8 mouse cellular contexts compared by ENCODE assay signal in genomic region chr4:149277571-149277970, GRCm38 (mm10). TPM values are rescaled to one million over a fixed set of nuclear protein-coding genes. Genes with fewer than 3 reads are reported as not detected.
DNase-seq lines count a peak whose midpoint lies in the region; ATAC-seq lines count a peak whose summit lies in the region.

No protein-coding gene starts in this region.

- DNase-seq in layer of hippocampus, adult 11-12 months (ENCODE audit: low spot score): peak; percentile 33
- no peak for DNase-seq in layer of hippocampus, postnatal 36 days
- DNase-seq in embryonic facial prominence, embryonic 14.5 days (ENCODE audit: low spot score): peak; percentile 91
- peak; percentile 69 for DNase-seq in hindbrain, embryonic 14.5 days (ENCODE audit: low spot score)
- DNase-seq in ovary, adult 18-20 months (ENCODE audit: low spot score): no peak
- DNase-seq in adrenal gland, adult 2 months: no peak
- DNase-seq in liver: no peak

- H3K9ac ChIP-seq in embryonic facial prominence, embryonic 14.5 days (ENCODE audit: low read depth, low read length): no peak overlapping the region
- H3K9ac ChIP-seq in hindbrain, embryonic 14.5 days: no peak overlapping the region
- H3K9ac ChIP-seq in midbrain, embryonic 15.5 days: no peak overlapping the region

- H3K4me1 ChIP-seq in embryonic facial prominence, embryonic 14.5 days (ENCODE audit: control insufficient read depth, insufficient read depth, low read length): peaks cover 10% of the 10 kb centered on the region
- peaks cover 24% of the 10 kb centered on the region for H3K4me1 ChIP-seq in hindbrain, embryonic 14.5 days (replicated peaks; ENCODE audit: control insufficient read depth, insufficient read depth, low read length)
- H3K4me1 ChIP-seq in midbrain, embryonic 15.5 days: peaks cover 26% of the 10 kb centered on the region

- H3K4me3 ChIP-seq in embryonic facial prominence, embryonic 14.5 days (ENCODE audit: low read depth, low read length): no peak overlapping the region
- H3K4me3 ChIP-seq in hindbrain, embryonic 14.5 days (replicated peaks; ENCODE audit: low read length): 0 out of 2 replicates have a peak overlapping the region, but pooled peaks have one; percentile 9
- H3K4me3 ChIP-seq in midbrain, embryonic 15.5 days: no peak overlapping the region

- 34% methylated on average over 4 of the region's 4 CpGs for WGBS in embryonic facial prominence, embryonic 14.5 days
- WGBS in hindbrain, embryonic 14.5 days: 33% methylated on average over 4 of the region's 4 CpGs
- WGBS in midbrain, embryonic 15.5 days: 26% methylated on average over 4 of the region's 4 CpGs

- H3K9me3 ChIP-seq in embryonic facial prominence, embryonic 14.5 days (ENCODE audit: control insufficient read depth, low read length): peaks cover 3% of the 10 kb centered on the region; the same call in 1 of the 2 replicates
- H3K9me3 ChIP-seq in hindbrain, embryonic 14.5 days (ENCODE audit: control insufficient read depth, low read length): no peaks in the 10 kb centered on the region
- no peaks in the 10 kb centered on the region for H3K9me3 ChIP-seq in midbrain, embryonic 15.5 days

- peak overlapping the region; percentile 58 for H3K27ac ChIP-seq in embryonic facial prominence, embryonic 14.5 days (replicated peaks; ENCODE audit: low read depth, low read length)
- no peak overlapping the region; the same call in 1 of the 2 replicates for H3K27ac ChIP-seq in hindbrain, embryonic 14.5 days
- peak overlapping the region; percentile 50 for H3K27ac ChIP-seq in midbrain, embryonic 15.5 days

- peak overlapping the region; percentile 33; the same call in 1 of the 2 replicates for H3K4me2 ChIP-seq in embryonic facial prominence, embryonic 14.5 days (ENCODE audit: low read depth, low read length)
- peak overlapping the region; percentile 34 for H3K4me2 ChIP-seq in hindbrain, embryonic 14.5 days (replicated peaks)
- peak overlapping the region; percentile 24 for H3K4me2 ChIP-seq in midbrain, embryonic 15.5 days

- H3K27me3 ChIP-seq in embryonic facial prominence, embryonic 14.5 days (replicated peaks; ENCODE audit: control insufficient read depth, insufficient read depth, low read length): no peaks in the 10 kb centered on the region
- H3K27me3 ChIP-seq in hindbrain, embryonic 14.5 days (ENCODE audit: control insufficient read depth, insufficient read depth, low read length): no peaks in the 10 kb centered on the region
- H3K27me3 ChIP-seq in midbrain, embryonic 15.5 days (replicated peaks): no peaks in the 10 kb centered on the region

- H3K36me3 ChIP-seq in embryonic facial prominence, embryonic 14.5 days (ENCODE audit: control insufficient read depth, insufficient read depth, low read length): peaks cover 32% of the 10 kb centered on the region
- H3K36me3 ChIP-seq in hindbrain, embryonic 14.5 days (replicated peaks; ENCODE audit: control insufficient read depth, insufficient read depth): peaks cover 39% of the 10 kb centered on the region
- peaks cover 26% of the 10 kb centered on the region for H3K36me3 ChIP-seq in midbrain, embryonic 15.5 days (replicated peaks)

- peak; percentile 95 for ATAC-seq in embryonic facial prominence, embryonic 14.5 days (ENCODE audit: low read depth)
- ATAC-seq in hindbrain, embryonic 14.5 days (ENCODE audit: low FRiP score): peak; percentile 78
- peak; percentile 62 for ATAC-seq in midbrain, embryonic 15.5 days (replicated peaks)

RNA-seq across cellular contexts. Expression of gene Kif1b, which starts 29.9 kb away (rescaled TPM):
- total RNA-seq in layer of hippocampus, postnatal 36 days (2021): 100 to 1,000 TPM; 391 to 406 TPM
- 59.9 and 67.2 TPM in 2 replicates for polyA plus RNA-seq in embryonic facial prominence, embryonic 14.5 days (2014; fragmentation: Nextera tagmentation; extraction: Ambion mirVana)
- polyA plus RNA-seq in hindbrain, embryonic 14.5 days (2014; fragmentation: Nextera tagmentation; extraction: Ambion mirVana): 188 and 194 TPM in 2 replicates
- polyA plus RNA-seq in midbrain, embryonic 15.5 days (2015; fragmentation: Nextera tagmentation; extraction: Ambion mirVana): 147 and 154 TPM in 2 replicates
- 100 to 1,000 TPM; 118 to 165 TPM for total RNA-seq in adrenal gland, adult 2 months (2021)
- polyA plus RNA-seq in adrenal gland, adult 2 months (2012; rRNA removed): 61.9 and 63.6 TPM in 2 replicates

Comparison
In these comparisons a context has a peak if more than half of its experiments do, and no peak if none do; other contexts are left out.
1. DNase-seq: peak in layer of hippocampus, adult 11-12 months (single experiment), embryonic facial prominence, embryonic 14.5 days (single experiment) and hindbrain, embryonic 14.5 days (single experiment); none in layer of hippocampus, postnatal 36 days (0 of 2), ovary, adult 18-20 months (single experiment), adrenal gland, adult 2 months (single experiment) and liver (single experiment).
2. Peak in every context shown above with its lines, with median percentiles within 50 percentile points of each other: ATAC-seq and H3K4me2 ChIP-seq.